Mouse (Mus musculus) ES-Bruce4 (cell line): ENCODE results near the gene Fam13a. TPM values are rescaled to one million over a fixed set of nuclear protein-coding genes. Genes with fewer than 3 reads are reported as not detected.

Experiments
- H3K27ac ChIP-seq: 2 replicates; pipeline ENCODE4 v1.5.1; 2012; ENCODE audit warnings: low read length, inconsistent platforms; ENCODE audit not compliant: insufficient read depth
- H3K27me3 ChIP-seq: 2 replicates; pipeline ENCODE4 v1.6.1; 2012; ENCODE audit warnings: mild to moderate bottlenecking, low read length, inconsistent platforms; ENCODE audit not compliant: control insufficient read depth, poor library complexity, insufficient read depth, severe bottlenecking
- H3K36me3 ChIP-seq: 2 replicates; pipeline ENCODE4 v1.6.1; 2012; ENCODE audit warnings: inconsistent platforms, mild to moderate bottlenecking, low read length, moderate library complexity; ENCODE audit not compliant: control insufficient read depth, poor library complexity, insufficient read depth, severe bottlenecking
- H3K4me1 ChIP-seq: one replicate; pipeline ENCODE4 v1.8.1; 2011; ENCODE audit warnings: low read length; ENCODE audit not compliant: control insufficient read depth, insufficient read depth
- H3K4me3 ChIP-seq: 2 replicates; pipeline ENCODE4 v1.5.1; 2011; ENCODE audit warnings: low read depth, mild to moderate bottlenecking, low read length
- H3K9ac ChIP-seq: 2 replicates; pipeline ENCODE4 v1.6.1; 2012; ENCODE audit warnings: low read depth, mild to moderate bottlenecking, inconsistent platforms; ENCODE audit not compliant: poor library complexity, severe bottlenecking
- H3K9me3 ChIP-seq: replicated peaks from 2 replicates; pipeline ENCODE4 v1.6.1; 2012; ENCODE audit warnings: mild to moderate bottlenecking, low read length, inconsistent platforms; ENCODE audit not compliant: control insufficient read depth, poor library complexity, insufficient read depth, severe bottlenecking
- CTCF ChIP-seq: IDR thresholded peaks from one replicate; pipeline ENCODE4 v1.8.1; 2011; ENCODE audit warnings: low read depth, low read length
- EP300 ChIP-seq: IDR thresholded peaks from 2 replicates; pipeline ENCODE4 v1.6.1; 2011; ENCODE audit warnings: low read depth, low read length; ENCODE audit not compliant: insufficient read depth
- POLR2A ChIP-seq: IDR thresholded peaks from one replicate; pipeline ENCODE4 v1.8.1; 2011; ENCODE audit warnings: low read length; ENCODE audit not compliant: insufficient read depth
- polyA plus RNA-seq: library from polyadenylated mRNA; stranded (reverse); fragments of >200 nt; gene quantifications from 2 replicates; pipeline ENCODE4 v1.2.4, GENCODE M21; 2011; ENCODE audit warnings: low read depth; ENCODE audit not compliant: missing spikeins, insufficient read depth, insufficient read length

Gene Fam13a
- polyA plus RNA-seq, 1 experiment: 1.6 TPM

GRCm38 (mm10) chr6:58960523-58960922 is 63.8 kb downstream of the Fam13a start:
- Histone ChIP-seq H3K4me1 (no peaks in the 10 kb centered on the region), H3K27me3 (no peaks in the 10 kb centered on the region), H3K9me3 (no peaks in the 10 kb centered on the region), H3K36me3 (no peaks in the 10 kb centered on the region), H3K27ac (no peak overlapping the region), H3K9ac (no peak overlapping the region), H3K4me3 (no peak overlapping the region)
- no peak for TF ChIP-seq POLR2A
- TF ChIP-seq EP300: no peak
- TF ChIP-seq CTCF: no peak

- Histone ChIP-seq H3K4me1 (no peaks in the 10 kb centered on the region), H3K27me3 (no peaks in the 10 kb centered on the region), H3K9ac (no peak overlapping the region), H3K9me3 (no peaks in the 10 kb centered on the region), H3K27ac (no peak overlapping the region), H3K36me3 (no peaks in the 10 kb centered on the region), H3K4me3 (no peak overlapping the region)
- TF ChIP-seq EP300 (no peak), CTCF (no peak), POLR2A (no peak)
Measured at GRCm38 (mm10) chr6:58951128-58951992, 73.0 kb downstream of the Fam13a start.

- no peak for TF ChIP-seq POLR2A
- TF ChIP-seq EP300: no peak
- no peaks in the 10 kb centered on the region for H3K27me3 ChIP-seq
- H3K9ac ChIP-seq: no peak overlapping the region
- no peaks in the 10 kb centered on the region for H3K4me1 ChIP-seq
- no peaks in the 10 kb centered on the region for H3K9me3 ChIP-seq
- no peak overlapping the region for H3K4me3 ChIP-seq
- no peak overlapping the region for H3K27ac ChIP-seq
- H3K36me3 ChIP-seq: no peaks in the 10 kb centered on the region
Measured at GRCm38 (mm10) chr6:58950410-58950809, 73.9 kb downstream of the Fam13a start.

- no peak for TF ChIP-seq POLR2A
- no peak for TF ChIP-seq EP300
- TF ChIP-seq CTCF: no peak
- no peak overlapping the region for H3K27ac ChIP-seq
Measured at GRCm38 (mm10) chr6:58946840-58947239, 77.5 kb downstream of the Fam13a start.

GRCm38 (mm10) chr6:58946246-58946645 is 78.1 kb downstream of the Fam13a start:
- Histone ChIP-seq H3K36me3 (no peaks in the 10 kb centered on the region), H3K4me1 (no peaks in the 10 kb centered on the region), H3K9me3 (no peaks in the 10 kb centered on the region), H3K27me3 (no peaks in the 10 kb centered on the region), H3K4me3 (no peak overlapping the region), H3K27ac (no peak overlapping the region), H3K9ac (no peak overlapping the region)
- TF ChIP-seq POLR2A (no peak), CTCF (no peak), EP300 (no peak)

More at GRCm38 (mm10) chr6:58946840-58947239, 77.5 kb downstream of the Fam13a start:
- Histone ChIP-seq H3K27me3 (no peaks in the 10 kb centered on the region), H3K36me3 (no peaks in the 10 kb centered on the region), H3K9ac (no peak overlapping the region), H3K4me3 (no peak overlapping the region), H3K4me1 (no peaks in the 10 kb centered on the region), H3K9me3 (no peaks in the 10 kb centered on the region)

- Histone ChIP-seq H3K4me1 (no peaks in the 10 kb centered on the region), H3K9me3 (no peaks in the 10 kb centered on the region)
- no peak for TF ChIP-seq POLR2A
- TF ChIP-seq EP300: no peak
- no peak for TF ChIP-seq CTCF
Measured at GRCm38 (mm10) chr6:58943958-58944357, 80.4 kb downstream of the Fam13a start.

More at GRCm38 (mm10) chr6:58943958-58944357, 80.4 kb downstream of the Fam13a start:
- H3K9ac ChIP-seq: no peak overlapping the region
- no peak overlapping the region for H3K27ac ChIP-seq
- no peaks in the 10 kb centered on the region for H3K36me3 ChIP-seq
- H3K27me3 ChIP-seq: no peaks in the 10 kb centered on the region
- no peak overlapping the region for H3K4me3 ChIP-seq
